Mouse (Mus musculus): ENCODE results near the gene Srebf1.

The Srebf1 gene

DNA sequence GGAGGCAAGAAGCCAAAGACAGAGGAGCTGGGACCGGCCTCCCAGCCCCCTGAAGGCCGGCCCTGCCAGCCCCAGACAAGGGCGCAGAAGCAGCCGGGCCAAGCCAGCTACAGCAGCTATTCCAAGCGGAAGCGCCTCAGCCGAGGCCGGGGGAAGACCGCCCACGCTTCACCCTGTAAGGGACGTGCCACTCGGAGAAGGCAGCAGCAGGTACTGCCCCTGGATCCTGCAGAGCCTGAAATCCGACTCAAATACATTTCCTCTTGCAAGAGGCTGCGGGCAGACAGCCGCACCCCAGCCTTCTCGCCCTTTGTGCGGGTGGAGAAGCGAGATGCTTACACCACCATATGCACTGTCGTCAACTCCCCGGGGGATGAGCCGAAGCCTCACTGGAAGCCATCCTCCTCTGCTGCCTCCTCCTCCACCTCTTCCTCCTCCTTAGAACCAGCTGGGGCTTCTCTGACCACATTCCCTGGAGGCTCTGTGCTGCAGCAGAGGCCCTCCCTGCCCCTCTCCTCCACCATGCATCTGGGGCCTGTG, 32.8 kb downstream of the Srebf1 start:
- in situ Hi-C loops (cut with MboI; ENCODE audit: low pct_unique_long_range_greater_than_20kb in 1 of 2, low sequenced_read_pairs in 2 of 2, unreplicated experiment in 1 of 2), result no loop called here

DNA sequence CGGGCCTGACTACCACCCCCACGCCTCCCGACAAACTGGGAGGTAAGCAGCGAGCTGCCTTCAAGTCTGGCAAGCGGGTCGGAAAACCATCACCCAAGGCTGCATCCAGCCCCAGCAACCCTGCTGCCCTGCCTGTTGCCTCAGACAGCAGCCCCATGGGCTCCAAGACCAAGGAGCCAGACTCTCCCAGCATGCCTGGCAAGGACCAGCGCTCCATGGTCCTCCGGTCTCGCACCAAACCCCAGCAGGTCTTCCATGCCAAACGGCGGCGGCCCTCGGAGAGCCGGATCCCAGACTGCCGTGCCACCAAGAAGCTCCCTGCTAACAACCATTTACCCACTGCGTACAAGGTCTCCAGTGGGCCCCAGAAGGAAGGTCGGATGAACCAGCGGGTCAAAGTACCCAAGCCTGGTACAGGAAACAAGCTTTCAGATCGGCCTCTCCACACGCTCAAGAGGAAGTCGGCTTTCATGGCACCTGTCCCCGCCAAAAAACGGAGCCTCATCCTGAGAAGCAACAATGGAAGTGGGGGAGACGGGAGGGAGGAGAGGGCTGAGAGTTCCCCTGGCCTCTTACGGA, 34.0 kb downstream of the Srebf1 start:
- in situ Hi-C loops (cut with MboI; ENCODE audit: low pct_unique_long_range_greater_than_20kb in 1 of 2, low sequenced_read_pairs in 2 of 2, unreplicated experiment in 1 of 2), result no loop called here

DNA sequence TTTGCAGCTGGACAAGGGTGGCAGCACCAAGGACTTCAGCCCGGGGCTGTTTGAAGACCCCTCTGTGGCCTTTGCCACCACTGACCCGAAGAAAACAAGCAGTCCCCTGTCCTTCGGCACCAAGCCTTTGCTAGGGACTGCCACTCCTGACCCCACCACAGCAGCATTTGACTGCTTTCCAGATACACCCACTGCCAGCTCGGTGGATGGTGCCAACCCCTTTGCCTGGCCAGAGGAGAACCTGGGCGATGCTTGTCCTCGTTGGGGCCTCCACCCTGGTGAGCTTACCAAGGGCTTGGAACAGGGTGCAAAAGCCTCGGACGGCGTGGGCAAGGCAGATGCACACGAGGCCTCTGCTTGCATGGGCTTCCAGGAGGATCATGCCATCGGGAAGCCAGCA, 35.3 kb downstream of the Srebf1 start:
- in situ Hi-C loops (cut with MboI; ENCODE audit: low pct_unique_long_range_greater_than_20kb in 1 of 2, low sequenced_read_pairs in 2 of 2, unreplicated experiment in 1 of 2), result no loop called here

DNA sequence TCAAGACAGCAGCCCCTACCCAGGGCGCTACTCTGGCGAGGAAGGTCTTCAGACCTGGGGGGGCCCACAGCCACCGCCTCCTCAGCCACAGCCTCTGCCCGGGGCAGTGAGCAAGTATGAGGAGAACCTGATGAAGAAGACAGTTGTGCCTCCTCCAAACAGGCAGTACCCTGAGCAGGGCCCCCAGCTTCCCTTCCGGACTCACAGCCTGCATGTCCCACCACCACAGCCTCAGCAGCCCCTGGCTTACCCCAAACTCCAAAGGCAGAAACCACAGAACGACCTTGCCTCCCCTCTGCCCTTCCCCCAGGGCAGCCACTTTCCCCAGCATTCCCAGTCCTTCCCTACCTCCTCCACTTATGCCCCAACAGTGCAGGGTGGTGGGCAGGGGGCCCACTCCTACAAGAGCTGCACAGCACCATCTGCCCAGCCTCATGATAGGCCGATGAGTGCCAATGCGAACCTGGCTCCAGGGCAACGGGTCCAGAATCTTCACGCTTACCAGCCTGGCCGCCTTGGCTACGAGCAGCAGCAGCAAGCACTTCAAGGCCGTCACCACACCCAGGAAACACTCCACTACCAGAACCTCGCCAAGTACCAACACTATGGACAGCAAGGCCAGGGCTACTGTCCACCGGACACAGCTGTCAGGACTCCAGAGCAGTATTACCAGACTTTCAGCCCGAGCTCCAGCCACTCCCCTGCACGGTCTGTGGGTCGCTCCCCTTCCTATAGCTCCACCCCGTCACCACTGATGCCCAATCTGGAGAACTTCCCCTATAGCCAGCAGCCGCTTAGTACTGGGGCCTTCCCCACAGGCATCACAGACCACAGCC, 36.8 kb downstream of the Srebf1 start:
- in situ Hi-C loops (cut with MboI; ENCODE audit: low pct_unique_long_range_greater_than_20kb in 1 of 2, low sequenced_read_pairs in 2 of 2, unreplicated experiment in 1 of 2), result no loop called here

DNA sequence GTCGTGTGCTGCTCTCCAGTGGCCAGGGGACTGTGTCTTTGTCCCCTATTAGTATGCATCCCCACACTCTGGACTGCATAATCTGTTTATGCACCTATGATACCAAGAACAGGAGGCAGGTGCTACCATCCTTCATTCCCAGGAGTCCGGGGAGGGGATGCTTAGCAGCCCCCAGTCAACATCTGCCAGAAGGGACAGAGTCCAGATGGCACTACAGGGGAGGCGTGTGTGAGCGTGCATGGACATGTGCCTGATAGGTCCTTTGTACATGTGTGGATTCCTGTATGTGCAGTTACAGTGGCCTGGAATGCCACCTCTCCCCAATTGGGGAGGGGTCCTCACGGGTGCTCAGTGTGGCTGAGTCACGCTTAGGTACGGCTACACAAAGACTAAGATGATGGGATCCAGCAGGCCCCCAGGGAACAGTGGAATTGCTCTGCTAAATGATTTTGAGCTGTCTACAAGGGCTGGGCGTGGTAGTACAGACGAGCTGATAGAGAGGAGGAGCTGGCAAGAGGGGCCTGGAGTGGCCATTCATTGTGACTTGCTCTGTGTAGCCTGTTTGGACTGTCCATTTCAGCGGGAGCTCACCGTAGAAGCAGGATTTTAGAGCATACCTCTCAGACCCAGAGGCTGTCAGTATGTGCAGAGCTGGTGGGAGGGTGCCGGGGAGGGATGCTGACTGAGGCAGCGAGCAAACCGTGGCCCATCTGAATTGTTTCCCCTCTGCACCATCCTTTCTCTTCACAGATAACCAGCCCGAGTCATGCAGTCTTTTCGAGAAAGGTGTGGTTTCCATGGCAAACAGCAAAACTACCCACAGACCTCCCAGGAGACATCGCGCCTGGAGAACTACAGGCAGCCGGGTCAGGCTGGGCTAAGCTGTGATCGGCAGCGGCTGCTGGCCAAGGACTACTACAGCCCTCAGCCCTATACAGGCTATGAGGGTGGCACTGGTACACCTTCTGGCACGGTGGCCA, 37.7 kb downstream of the Srebf1 start:
- in situ Hi-C loops (cut with MboI; ENCODE audit: low pct_unique_long_range_greater_than_20kb in 1 of 2, low sequenced_read_pairs in 2 of 2, unreplicated experiment in 1 of 2), result no loop called here

DNA sequence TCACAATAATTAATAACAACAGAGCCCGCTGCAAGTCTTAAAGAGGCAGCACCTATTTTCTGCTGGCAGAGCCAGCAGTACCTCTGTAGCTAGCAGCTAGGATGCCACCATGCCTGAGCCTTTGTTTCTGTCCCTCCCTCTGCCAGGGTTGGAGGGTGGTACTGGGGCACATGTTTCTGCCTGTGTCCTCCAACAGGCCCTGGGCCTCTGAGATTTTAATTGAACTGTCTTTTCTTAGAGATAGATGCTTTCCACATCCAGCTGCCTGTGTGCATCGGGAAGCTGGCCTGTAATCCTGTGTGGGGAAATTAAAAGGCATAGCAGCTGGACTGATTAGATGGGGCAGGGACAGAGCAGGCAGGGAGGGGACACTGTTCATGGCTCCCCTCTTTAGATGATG, 39.6 kb downstream of the Srebf1 start:
- in situ Hi-C loops (cut with MboI; ENCODE audit: low pct_unique_long_range_greater_than_20kb in 1 of 2, low sequenced_read_pairs in 2 of 2, unreplicated experiment in 1 of 2), result no loop called here

DNA sequence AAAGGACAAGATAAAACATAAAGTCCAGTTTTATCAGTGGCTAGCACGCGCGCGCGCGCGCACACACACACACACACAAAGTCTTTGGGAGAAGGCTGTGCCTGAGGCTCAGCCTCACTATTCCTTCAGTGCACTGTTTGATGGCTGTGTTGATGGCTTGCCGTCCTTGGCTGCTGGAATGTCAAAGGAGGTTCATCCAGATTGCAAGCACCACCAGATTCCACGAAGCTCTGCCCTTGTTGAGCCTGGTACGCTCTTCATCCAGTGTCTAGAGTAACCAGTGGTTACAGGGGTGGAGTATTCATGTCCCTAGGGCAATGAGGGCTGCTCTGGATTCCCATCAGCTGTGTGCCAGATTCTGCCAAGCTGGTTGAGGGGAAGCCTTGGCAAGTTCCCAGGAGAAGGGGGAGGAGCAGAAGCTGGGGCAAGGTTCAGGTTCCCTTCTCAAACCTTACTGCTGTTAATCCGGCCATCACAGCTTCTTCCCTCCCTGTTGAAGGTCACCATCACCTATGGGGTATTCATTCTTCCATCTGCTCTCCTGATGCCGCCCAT, 40.2 kb downstream of the Srebf1 start:
- in situ Hi-C loops (cut with MboI; ENCODE audit: low pct_unique_long_range_greater_than_20kb in 1 of 2, low sequenced_read_pairs in 2 of 2, unreplicated experiment in 1 of 2), result no loop called here

DNA sequence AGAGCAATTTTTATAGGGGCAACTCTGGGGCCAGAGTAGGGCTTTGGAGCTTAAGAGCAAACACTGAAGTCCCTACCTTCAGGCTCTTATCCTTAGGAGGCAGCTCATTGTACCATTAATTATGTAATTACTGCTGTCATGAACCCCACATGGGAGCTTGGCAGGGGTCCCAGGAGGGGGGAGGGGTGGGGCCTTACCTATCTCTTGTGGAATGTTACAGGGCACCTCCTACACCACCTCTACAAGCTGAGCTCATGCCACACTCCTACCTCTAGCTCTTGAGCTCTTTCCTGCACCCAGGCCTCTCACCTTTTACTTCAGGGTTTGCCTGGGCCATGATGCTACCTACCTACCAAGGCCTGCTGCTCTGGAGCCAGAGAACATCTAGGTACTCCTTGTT, 43.9 kb downstream of the Srebf1 start:
- in situ Hi-C loops (cut with MboI; ENCODE audit: low pct_unique_long_range_greater_than_20kb in 1 of 2, low sequenced_read_pairs in 2 of 2, unreplicated experiment in 1 of 2), result no loop called here

DNA sequence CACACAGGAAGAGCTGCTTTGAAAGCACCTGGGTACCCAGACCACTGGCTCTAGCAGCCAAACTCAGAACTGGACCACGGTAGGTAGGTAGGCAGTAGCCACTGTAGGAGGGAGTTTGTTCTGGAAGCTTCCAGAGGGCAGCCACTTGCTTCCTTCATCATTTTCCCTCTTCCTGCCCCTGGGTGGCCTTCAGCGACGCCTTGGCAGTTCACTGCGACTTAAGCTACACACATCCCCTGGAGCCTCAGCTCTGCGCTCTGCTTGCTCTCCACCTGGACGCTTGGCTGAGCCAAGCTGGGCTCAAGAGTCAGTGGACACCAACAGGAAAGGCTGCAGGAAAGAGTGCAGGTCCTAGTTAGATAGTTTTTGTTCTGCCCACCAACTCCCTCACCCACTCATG, 44.4 kb downstream of the Srebf1 start:
- in situ Hi-C loops (cut with MboI; ENCODE audit: low pct_unique_long_range_greater_than_20kb in 1 of 2, low sequenced_read_pairs in 2 of 2, unreplicated experiment in 1 of 2), result no loop called here

DNA sequence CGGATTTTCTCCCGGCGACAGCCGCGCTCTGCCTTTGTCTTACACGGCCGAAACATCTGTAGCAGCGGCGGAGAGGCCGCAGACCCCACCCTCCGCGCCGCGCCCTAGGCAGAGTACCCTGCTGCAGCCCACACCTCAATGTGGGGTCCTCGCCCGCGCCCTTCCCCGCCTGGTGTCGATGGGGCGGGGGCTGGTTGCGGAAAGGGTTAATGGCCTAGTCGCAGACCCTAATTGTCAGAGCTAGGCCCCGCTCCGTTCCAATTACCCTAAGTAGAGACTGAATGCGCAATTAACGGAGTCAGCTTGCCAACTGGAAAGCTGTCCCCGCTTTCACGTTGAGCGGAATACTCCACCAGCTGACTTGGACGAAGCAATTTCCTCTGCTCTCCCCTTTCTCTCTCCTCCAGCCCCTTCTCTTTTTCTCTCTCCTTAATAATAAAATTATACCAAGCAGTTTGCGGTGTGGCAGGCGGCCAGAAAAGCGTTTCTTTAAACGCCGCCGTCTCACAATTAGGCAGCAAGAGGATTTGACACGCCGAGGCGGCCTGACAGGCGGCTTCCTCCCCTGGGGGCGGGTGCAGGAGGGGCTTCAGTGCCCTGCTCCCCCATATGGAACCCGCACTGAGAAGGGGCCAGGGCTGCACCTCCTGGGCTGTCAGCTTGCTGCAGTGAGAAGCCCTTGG, 45.3 kb downstream of the Srebf1 start:
- in situ Hi-C loops (cut with MboI; ENCODE audit: low pct_unique_long_range_greater_than_20kb in 1 of 2, low sequenced_read_pairs in 2 of 2, unreplicated experiment in 1 of 2), result no loop called here

DNA sequence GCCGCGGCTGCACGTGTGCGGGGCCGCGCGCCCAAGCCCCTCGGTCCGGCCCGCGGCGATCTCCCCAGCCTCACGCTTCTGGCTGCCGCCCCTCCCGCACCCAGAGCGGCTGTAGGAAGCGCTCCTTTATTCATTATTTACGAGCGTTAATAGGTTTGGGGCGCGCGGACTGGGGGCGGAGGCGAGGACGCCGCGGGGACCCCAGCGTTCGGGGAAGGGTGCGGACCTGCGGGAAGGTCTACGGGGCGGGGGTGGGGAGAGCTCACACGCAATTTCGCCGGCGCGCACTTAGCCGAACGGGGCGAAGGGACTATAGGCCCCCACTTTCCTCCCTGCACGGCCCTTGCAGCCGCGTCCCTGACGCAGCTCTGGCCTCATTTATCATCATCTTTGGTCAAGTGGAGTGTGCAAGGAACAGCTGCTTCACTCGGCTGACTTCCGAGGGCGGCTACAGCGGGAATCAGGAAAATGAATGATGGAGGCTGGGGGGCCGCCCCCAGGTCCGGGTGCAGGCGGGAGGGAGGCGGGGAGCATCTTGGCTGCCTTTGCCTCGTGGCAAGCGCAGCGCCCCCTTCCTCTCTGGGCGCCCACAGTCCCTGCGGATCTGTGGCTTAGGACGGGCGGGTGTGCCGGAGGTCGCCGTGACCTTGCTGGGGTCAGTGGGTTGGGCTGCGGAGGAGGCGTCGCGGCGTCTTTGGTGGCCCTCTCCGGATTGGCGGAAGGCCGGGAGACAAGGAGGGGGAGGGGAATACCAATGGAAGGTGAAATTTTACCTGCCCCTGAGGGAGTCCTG, 46.0 kb downstream of the Srebf1 start:
- in situ Hi-C loops (cut with MboI; ENCODE audit: low pct_unique_long_range_greater_than_20kb in 1 of 2, low sequenced_read_pairs in 2 of 2, unreplicated experiment in 1 of 2), result no loop called here

DNA sequence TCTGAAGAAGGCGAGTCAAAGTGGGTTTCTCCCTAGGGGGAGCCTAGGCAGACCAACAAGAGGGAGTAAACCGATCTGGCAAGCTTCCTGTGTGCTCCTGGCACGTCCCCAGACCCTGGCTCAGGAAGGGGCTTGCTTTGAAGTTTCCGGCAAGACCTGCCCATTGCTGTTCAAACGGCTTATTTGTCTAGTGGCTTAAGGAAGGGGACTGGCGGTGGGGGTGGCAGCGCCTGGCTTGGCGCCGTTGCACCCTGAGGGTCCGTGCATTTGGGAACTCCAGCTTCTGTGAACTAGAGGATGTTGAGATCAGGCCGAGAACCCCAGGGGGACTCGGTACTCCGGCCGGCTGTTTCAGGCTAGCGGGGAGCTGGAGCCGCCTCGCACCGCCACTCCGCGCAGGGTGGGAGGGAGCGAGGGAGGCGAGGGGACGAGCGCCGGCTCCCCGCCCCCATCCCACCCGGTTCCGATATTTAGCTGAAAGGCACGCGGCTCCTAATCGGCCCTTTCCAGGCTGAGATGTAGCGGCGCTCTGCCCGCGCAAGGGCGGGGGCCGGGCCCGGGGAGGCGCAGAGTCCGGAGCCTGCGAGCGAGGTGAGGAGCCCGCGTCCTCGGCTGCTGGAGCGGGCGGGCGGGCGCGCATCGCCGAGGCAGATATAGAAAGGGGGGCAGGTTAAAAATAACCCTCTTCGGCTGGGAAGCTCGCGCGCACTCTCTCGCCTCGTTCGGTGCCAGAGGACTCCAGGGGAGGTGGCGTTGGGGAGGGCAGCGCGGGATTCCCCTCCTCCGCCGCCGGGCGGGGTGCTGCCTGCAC, 46.8 kb downstream of the Srebf1 start:
- in situ Hi-C loops (cut with MboI; ENCODE audit: low pct_unique_long_range_greater_than_20kb in 1 of 2, low sequenced_read_pairs in 2 of 2, unreplicated experiment in 1 of 2), result no loop called here

DNA sequence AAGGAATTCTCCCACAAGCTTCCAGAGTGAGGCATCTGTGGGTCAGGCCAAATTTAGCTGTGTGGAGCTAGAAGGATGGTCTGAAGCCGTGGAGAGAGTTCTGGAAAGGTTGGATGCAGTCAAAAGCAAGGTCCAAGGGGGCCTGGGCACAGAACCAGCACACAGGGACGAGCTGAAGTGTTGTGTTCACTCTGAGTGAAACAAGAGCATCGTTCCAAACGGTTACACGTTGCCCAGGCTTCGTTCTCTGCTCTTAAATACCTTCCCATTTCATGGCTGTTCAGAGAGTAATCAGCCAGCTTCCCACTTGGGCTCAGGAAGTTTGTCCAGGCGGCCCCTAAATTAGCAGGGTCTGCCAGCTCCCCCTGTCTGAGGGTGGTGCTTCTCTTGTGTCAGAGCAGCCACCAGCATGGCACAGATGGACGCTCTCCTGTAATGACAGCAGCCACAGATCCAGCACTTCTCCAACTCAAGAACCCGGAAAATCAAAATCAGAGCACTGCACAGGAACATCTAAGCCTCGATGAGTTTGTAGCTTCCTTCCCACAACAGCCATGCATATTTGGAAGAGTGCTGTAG, 48.7 kb downstream of the Srebf1 start:
- in situ Hi-C loops (cut with MboI; ENCODE audit: low pct_unique_long_range_greater_than_20kb in 1 of 2, low sequenced_read_pairs in 2 of 2, unreplicated experiment in 1 of 2), result no loop called here

DNA sequence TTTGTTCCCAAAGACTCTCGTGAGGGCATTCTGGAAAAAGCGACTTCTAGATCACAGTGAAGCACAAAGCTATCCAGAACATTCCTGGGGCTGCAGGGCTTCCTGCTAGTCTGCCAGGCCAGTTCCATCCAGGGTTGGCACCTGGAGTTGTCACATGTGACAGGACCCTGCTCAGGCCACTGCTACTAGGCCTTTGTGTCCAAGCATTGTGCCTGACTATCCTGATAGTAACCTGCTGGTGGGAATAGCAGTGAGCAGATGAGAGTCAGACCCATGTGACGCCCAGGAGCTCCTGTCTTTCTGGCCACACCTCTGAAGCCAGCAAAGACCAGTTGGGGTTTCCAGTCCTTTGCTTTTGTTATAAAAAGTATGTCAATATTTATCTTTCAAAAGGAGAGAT, 50.3 kb downstream of the Srebf1 start:
- in situ Hi-C loops (cut with MboI; ENCODE audit: low pct_unique_long_range_greater_than_20kb in 1 of 2, low sequenced_read_pairs in 2 of 2, unreplicated experiment in 1 of 2), result no loop called here

DNA sequence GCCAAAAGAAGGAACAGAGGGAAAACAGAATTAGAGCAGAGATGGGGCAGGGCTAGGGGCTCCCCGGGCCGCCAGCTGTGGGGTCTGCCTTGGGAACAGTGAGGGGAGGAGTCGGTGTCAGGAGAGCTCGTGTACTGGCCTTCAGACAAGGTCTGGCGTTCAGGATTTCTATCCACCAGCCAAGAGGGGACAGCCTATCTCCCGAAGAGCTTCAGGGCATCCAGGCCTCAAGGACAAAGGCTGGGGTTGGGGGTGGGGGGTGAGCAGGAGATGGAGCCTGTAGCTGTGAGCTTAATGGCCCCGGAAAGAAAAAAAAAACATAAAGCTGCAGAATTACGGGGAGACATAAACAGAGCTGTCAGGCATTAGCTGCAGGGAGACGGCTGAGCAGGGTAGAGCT, 53.6 kb downstream of the Srebf1 start:
- in situ Hi-C loops (cut with MboI; ENCODE audit: low pct_unique_long_range_greater_than_20kb in 1 of 2, low sequenced_read_pairs in 2 of 2, unreplicated experiment in 1 of 2), result no loop called here

DNA sequence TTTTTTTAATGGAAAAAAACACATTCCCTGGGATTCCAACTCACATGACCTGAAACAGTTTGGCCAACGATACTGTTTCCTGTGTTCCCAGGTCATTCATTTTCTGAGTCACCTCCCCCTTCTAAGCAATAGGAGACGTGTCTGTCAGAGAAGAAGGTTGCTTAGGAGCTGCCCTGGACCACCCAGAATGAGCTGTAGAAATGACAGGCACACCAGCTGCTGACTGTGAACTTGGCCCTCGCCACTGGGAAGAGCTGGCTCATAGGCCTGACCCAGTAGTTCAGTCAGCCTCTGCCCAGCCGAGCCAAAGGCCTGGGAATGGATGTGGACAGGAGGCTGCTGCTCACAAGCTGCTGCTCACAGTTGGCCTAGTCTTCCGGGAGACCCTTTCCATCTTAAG, 57.3 kb downstream of the Srebf1 start:
- in situ Hi-C loops (cut with MboI; ENCODE audit: low pct_unique_long_range_greater_than_20kb in 1 of 2, low sequenced_read_pairs in 2 of 2, unreplicated experiment in 1 of 2), result no loop called here

All from mouse embryonic stem cell (cell line).